Mouse (Mus musculus) testis, adult 2 months (tissue): ENCODE data around the gene Lamp2.

Source experiments
- CTCF ChIP-seq: fragments of 200-500 bp; IDR thresholded peaks from 2 replicates; pipeline ENCODE4 v1.5.1; 2012; ENCODE audit warnings: low read depth, mild to moderate bottlenecking, inconsistent platforms, low read length, moderate library complexity; ENCODE audit not compliant: control insufficient read depth, insufficient read depth, insufficient replicate concordance
- POLR2A ChIP-seq: fragments of 200-500 bp; IDR thresholded peaks from 2 replicates; pipeline ENCODE4 v1.6.1; 2012; ENCODE audit warnings: low read depth, mild to moderate bottlenecking, inconsistent platforms, low read length, moderate library complexity; ENCODE audit not compliant: control insufficient read depth

DNA sequence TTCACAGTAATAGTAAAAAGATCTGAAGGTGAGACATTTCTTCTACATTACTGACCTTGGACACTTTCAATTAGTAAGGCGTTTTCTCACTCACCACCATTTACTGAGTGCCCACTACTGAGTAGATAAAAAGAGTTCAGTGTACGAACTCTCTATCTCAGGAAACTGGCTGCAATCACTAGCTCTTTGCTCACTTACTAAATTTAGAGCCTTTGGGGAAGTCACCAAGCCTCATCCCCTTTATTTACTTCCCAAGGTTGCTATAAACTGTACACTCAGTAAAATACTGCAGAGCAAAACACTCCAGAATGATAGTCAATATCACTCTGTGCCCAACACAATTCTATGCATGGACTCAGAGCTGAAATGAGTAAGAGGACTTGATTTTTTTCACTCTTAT is 16.6 kb downstream of the Lamp2 start:
- TF ChIP-seq POLR2A (no peak), CTCF (no peak)
